Mouse (Mus musculus): ENCODE measurements around the gene Mars.

The Mars gene

DNA sequence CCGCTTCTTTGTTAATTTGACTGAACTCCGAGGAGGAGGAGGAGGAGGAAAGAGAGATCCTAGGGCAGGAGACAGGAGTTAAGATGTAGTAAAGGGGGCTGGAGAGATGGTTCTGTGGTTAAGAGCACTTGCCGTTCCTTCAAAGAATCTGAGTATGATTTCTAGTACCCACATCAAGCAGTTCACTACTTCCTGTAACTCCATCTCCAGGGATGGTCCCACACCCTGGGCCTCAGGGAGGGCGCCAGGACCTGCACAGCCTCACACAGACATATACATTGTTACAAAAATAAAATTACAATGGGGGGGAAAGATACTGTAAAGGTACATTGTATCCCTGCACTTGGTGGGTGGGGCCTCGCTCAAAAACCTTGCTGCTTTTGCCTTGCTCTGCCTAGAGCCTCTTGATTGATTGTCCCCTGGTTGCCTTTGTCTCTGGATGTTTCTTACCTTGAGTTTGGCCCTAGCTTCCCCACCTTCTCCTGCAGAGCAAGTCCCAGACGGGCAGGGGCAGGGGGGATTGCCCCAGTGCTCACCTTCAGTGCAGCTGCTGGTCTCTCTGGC, 26.0 kb upstream of the Mars start:
- WGBS, result 89% methylated on average over 6 of the region's 6 CpGs

DNA sequence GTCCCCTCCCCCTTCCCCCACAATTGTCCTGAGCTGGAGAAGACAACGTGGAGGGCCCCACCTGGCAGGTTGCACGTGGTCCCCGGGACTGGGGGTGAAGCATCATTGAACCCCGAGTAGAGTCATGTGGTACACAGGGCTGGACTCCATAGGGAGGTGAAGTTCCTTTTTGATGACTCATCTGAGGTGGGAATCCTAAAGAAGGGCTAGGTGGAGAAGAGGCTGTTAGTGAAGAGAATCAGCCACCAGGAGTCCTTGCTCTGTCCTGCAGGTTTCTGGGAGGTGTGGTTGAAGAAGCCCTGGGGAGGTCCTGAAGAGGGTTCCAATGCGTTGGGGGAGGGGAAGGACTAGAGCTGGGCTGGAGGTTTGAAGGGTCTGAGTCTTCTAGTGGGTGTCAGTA, 25.4 kb upstream of the Mars start:
- WGBS, result 72% methylated on average over 5 of the region's 5 CpGs

DNA sequence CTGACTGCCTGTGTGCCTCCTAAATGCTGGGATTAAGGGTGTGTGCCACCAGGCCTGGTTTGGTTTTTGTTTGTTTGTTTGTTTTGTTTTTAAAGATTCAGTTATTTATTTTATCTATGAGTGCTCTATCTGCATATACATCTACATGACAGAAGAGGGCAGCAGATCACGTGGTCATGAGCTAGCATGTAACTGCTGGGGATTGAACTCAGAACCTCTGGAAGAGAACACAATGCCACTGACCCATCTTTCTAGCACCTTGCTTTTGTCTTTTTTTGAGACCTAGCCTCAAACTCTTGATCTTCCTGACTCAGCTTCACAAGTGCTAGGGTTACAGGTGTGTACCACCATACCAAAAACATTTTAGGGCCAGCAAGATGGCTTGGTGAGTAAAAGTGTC, 23.7 kb upstream of the Mars start:
- WGBS, result 62% methylated on average over 1 of the region's 1 CpGs

DNA sequence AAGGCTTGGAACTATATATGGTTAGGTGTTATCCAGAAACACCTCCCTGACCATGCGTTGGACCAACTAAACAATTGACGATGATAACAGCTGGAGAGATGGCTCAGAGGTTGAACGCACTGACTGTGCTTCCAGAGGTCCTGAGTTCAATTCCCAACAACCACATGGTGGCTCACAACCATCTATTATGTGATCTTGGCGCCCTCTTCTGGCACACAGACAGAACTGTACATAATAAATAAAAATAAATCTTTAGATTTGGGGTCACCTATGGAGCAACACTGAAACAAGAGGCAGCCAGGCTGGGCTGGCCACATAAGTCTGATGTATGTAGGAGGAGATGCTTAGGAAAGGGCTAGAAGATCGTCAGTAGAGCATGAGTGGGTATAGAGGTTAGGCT, 21.6 kb upstream of the Mars start:
- 67% methylated on average over 5 of the region's 5 CpGs for WGBS

DNA sequence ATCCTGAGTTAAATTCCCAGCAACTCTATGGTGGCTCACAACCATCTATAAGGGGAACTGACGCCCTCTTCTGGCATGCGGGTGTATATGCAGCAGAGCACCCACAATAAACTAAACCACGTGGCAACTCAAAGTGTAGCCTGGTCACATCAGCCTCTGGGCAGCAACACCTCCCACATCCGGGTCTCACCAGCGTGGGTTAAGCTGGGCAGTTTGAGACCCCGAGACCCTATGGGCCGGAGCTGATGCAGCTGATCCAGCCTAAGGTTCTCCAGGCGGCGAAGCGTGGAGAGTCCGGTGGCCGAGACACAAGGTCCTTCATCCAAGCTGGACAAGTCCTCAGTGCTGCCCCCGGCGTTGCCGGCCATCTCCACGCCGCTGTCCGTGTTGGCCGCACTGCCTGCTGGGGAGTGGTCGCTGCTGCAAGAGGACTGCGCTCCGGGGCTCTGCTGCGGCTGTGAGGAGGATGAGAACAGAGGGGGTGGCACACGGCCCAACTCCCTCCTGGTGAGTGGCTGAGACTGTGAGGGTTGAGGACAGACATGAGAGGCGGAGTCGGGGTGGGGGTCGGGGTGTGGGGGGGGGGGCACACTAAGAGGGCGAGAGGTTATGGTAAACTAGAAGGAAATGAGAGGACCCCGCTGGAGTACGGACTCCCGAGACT, 20.8 kb upstream of the Mars start:
- WGBS, result 24% methylated on average over 31 of the region's 31 CpGs

DNA sequence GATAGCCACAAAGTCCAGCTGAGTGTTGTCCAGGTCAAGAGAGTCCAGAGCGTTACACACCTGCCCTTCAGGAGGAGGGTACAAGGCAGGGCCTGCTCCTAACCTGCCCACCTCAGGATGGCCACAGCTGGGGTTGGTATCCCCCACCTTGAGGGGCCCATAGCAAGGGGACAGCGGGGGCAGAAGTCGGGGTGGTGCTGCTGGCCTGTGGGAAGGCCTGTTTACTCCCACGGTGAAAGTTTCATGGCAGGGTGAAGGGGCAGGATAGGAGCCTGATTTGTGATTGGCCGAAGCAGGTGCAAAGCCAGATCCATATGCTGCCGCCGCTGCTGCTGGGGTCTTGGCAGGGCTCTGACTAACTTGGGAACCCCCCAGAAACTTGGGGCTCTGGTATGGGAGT, 18.6 kb upstream of the Mars start:
- 90% methylated on average over 7 of the region's 7 CpGs for WGBS

DNA sequence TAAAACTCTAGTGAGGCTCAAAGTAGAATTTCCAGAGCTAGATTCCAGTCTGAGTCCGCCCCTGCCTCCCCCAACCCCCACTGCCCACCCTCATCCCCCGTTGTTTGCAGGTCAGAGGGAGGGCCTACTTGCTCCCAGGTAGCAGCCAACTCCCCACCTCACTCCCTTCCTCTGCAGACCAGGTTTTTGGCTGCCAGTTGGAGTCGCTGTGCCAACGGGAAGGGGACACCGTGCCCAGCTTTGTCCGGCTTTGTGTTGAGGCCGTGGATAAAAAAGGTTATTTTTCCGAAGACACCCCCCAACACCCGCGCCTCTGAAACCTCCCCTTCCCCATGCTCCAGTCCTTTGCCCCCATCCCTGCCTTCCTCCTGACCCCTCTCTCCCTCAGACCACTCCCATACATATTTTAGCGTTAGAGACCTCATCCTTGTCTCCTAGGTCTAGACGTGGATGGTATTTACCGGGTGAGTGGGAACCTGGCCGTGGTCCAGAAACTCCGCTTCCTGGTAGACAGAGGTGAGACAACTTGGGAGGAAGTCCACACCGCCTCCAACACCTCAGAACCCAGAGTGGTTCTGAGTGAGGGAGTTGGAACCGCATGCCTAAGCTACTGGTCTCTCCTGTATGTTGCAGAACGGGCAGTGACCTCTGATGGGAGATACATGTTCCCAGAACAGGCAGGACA, 16.0 kb upstream of the Mars start:
- WGBS, result 42% methylated on average over 18 of the region's 18 CpGs

DNA sequence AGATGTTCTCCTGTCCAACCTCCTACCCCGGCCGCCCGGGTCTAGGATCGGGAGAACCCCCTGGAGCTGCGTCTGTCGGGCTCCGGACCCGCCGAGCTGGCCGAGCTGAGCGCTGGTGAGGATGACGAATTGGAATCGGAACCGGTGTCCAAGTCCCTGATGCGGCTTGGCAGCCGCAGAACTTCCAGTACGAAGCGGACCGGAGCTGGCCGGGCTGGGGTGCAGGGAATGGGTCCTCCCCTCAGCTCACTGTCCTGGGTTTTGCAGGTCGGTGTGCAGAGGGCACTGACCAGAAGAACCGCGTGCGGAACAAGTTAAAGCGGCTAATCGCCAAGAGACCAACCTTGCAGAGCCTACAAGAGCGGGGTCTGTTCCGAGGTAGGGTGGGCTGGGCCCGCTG, 15.2 kb upstream of the Mars start:
- 11% methylated on average over 29 of the region's 29 CpGs for WGBS

DNA sequence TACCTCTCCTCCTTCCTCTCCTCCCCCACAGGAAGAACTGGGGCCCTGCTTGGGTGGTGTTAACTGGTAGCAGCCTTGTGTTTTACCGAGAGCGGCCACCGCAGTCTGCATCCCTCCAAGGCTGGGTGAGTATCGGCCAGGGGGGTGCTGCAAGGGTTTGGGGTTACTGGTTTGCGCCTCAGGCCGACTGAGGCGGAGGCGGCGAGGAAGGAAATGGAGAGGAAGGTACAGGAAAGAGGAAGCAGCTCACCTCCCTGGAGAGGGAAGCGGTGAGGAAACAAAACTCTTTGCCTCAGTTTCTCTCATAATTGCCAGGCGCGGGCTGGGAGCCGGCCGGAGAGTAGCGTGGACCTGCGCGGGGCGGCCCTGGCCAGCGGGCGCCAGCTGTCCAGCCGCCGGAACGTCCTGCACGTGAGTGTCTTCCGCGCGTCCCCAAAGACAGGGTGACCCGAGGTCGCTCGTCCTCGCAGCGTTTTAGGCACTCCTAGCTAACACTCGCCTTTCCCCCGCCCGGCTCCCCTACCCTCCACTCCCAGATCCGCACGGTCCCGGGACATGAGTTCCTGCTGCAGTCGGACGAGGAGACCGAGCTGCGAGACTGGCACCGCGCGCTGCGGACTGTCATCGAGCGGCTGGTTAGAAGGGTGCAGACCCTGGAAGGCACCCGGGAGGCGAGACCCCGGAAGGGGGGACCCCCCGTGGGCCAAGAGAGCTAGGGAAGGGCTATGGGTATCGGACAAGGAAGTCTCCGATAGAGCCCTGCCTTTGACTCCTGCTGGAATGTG, 14.6 kb upstream of the Mars start:
- WGBS, result 5% methylated on average over 54 of the region's 54 CpGs

DNA sequence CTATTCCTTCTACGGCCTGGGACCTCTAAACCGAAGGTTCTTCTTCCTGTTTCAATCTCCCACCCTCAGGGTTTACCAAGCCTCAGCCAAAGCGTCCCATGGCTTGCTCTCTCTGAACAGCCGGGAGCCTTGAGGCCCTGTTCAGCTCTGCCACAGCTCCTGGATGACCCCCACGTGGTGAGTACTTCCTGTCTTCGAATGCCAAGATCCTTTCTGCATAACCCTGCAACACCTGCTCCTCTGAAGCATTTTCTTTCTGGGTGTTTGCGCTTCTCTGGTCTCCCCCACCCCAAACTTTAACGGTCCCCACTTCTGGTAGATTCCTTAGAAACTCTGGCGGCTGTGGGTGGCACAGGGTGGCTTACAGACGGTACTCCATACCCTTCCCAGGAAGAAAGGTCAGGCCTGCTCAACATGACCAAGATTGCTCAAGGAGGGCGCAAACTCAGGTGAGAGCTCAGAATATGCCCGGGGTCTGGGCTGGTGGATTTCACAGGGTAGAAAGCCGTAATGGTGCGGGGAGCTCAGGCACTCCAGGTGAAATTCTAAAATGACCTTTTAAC, 13.9 kb upstream of the Mars start:
- 57% methylated on average over 14 of the region's 14 CpGs for WGBS

DNA sequence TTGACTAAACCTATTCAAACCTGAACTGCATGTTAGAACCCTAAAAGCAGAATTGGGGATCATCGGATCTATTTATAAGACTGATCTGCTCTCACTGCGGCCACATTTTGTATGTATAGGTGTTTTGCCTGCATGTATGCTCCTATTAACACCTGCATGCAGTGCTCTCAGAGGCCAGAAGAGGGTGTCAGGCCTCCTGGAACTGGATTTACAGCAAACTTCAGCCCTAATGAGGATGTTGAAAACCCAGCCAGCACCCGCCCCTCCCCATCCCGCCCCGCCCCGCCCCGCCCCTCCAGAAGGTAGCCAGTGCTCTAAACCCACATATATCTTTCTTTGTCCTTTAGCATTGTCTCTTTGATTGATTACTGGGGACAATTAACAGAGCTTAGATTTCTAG, 12.9 kb upstream of the Mars start:
- 7% methylated on average over 7 of the region's 7 CpGs for WGBS

DNA sequence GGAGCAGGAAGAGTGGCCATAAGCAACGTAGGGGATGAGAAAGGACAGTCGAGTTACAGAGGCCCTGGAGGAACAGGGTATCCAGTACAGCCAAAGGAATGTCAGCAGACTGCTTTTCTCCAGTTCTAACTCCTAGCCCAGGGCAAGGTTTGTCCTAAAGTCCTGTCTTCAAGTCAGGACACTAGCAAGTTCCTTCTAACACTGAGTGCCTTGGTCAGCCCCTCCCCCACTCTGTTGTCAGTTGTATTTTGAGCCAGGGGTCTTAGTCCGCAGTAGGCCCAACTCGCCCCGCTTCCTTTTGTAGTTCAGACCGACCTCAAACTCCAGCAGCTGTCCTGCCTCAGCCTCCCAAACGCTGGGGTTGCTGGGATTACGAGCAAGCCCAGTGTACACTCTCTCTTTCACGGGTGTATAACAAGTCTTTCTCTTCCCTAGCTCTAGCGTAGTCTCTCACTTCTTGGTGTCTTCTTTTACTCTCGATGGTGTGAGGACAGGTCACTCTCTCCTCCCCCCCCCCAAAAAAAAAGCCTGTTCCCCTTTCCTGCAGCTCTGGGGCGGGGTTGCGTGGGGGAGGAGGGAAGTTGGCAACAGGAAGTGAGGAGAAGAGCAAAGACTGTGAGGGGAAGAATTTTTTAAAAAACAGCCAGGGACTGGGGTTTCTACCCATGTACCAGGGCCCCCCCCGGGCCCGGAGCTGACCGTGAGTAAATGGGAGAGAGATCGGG, 11.7 kb upstream of the Mars start:
- WGBS, result 81% methylated on average over 17 of the region's 17 CpGs

DNA sequence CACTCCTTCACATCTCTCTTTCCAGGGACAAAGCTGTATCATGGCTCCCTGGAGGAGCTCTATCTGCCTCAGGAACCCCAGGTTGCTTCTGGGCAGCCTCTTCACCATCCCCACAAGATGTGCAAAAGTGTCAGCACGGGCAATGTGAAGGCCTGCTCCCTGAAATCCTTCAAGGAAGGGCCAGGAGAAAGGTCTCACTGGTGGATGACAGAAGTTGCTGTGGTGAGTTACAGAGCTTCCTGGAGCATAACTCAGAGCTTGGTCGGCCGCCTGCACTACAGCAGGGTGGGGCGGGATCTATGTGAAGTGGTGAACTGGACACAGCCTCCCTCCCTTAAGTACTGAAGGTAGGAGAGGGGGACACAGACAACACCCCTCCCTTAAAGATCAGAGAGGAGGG, 11.1 kb upstream of the Mars start:
- 93% methylated on average over 4 of the region's 4 CpGs for WGBS

DNA sequence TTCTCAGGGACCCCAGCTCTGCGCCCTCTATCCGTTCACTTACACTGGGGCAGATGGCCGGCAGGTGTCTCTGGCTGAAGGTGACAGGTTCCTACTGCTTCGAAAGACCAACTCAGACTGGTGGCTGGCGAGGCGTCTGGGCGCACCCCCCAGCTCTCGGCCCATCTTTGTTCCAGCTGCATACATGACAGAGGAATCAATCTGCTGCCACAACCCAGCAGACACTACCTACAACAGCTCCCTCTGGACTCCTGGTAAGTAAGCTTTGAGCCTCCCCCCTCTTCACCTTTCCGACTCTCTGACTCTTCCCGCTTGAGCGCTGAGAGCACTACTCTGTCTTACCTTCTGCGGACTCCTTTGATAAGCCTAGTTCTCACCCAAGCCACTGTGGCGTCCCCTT, 10.6 kb upstream of the Mars start:
- WGBS, result 85% methylated on average over 13 of the region's 13 CpGs

DNA sequence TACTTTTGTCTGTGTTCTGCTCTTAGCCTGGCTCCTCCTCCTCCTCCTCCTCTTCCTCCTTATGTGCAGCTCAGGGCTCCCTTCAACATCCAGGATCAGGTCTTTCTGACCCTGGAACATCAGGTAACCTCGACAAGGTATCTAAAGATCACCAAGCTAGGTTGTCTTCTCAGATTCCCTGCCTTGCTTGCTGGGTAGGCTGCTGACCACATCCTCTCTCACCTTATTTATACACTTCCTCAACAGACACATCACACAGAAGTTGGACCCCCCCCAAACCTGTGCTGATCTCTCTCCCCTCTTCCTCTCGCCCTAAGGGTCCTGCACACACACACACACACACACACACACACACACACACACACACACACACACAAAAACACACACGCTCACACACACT, 10.0 kb upstream of the Mars start, which contains the start of gene Arhgap9:
Arhgap9 (plus strand) TSS at position 344 of the 400 bp plus-strand sequence.
- 79% methylated on average over 3 of the region's 3 CpGs for WGBS

DNA sequence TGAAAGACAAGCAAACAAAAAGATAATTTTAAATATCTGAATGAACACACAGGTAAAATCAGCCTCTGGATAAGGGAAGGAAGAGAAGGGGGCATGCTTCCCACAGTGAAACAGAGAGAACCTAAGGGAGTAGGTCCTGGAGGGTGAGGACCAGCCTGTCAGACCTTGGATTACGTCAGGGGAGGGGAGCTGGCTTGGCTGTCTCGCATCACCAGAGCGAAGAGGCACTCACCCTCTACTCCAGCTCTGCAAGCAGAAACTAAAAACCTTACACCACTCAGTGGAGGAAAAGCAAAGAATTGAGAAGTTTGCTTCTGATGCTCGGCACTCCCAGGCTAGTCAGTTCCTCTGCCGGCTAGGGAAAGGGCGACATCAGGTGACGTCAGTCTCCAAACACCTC, 8.4 kb upstream of the Mars start:
- WGBS, result 76% methylated on average over 7 of the region's 7 CpGs

DNA sequence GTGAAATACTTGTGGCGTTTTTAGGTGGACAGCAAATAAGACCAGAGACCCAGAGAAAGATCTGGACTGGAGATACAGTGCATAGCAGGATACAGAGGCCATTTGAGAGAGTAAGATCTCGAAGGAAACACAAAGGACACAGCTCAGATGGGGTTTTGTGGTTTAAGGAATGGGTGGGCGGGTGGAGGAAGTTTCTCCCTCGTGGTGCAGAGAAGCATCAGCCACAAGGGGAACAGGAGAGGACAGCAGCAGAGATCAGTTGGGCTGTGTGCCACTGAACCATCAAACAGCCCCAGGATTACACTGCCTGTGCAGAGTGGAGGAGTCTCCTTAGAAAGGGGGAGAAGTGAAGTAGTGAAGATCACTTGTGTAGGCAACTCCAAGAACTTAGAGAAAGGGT, 6.4 kb upstream of the Mars start:
- 42% methylated on average over 4 of the region's 4 CpGs for WGBS

DNA sequence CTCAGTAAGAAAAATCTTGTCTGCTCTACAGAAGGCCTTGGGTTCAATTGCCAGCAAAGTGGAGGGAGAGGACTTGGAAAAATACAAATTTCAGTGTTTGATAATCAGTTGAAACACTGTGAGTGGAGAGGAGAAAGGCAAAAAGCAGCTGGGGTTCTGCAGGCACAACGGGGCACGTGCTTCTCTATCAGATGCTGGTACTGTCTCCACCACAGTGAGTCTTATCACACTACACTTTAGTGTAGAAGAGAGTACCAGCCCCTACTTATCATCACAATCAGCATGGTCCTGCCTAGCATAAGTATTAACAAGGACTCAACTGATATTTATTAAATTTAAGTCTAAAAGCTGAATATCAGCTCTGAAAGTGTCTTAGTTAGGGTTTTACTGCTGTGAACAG, 5.7 kb upstream of the Mars start:
- WGBS, result 89% methylated on average over 2 of the region's 2 CpGs

DNA sequence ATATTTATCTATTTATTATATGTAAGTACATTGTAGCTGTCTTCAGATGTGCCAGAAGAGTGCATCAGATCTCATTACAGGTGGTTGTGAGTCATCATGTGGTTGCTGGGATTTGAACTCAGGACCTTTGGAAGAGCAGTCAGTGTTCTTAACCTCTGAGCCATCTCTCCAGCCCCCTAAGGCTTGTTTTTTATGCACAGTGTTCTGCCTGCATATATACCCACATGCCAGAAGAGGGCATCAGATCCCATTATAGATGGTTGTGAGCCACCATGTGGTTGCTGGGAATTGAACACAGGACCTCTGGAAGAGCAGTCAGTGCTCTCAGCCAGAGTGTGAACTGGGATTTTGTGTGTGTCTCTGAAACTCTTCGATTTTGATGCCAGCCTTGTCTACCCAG, 3.4 kb upstream of the Mars start:
- 85% methylated on average over 1 of the region's 1 CpGs for WGBS

DNA sequence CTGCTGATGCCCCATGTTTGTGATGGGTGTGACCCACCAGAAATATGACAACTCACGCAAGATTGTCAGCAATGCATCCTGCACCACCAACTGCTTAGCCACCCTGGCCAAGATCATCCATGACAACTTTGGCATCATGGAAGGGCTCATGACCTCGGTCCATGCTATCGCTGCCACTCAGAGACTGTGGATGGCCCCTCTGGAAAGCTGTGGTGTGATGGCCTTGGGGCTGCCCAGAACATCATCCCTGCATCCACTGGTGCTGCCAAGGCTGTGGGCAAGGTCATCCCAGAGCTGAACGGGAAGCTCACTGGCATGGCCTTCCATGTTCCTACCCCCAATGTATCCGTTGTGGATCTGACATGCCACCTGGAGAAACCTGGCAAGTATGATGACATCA, 1.9 kb upstream of the Mars start:
- WGBS, result 94% methylated on average over 5 of the region's 5 CpGs

DNA sequence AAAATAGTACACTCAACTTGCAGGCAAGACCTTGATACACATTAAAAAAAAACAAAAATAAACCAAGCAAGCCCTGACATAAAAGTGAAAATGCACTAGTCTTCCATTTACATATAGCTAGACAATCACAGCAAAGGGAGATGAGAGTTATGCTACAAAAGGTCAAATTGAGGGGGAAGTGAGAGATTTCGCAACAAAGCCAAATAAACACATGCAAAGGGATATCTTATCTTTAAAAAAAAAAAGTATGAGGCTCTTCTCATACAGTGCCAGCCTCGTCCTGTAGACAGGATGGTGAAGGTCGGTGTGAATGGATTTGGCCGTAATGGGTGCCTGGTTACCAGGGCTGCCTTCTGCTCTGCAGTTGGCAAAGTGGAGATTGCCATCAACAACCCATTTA, 1.3 kb upstream of the Mars start:
- 79% methylated on average over 4 of the region's 4 CpGs for WGBS

DNA sequence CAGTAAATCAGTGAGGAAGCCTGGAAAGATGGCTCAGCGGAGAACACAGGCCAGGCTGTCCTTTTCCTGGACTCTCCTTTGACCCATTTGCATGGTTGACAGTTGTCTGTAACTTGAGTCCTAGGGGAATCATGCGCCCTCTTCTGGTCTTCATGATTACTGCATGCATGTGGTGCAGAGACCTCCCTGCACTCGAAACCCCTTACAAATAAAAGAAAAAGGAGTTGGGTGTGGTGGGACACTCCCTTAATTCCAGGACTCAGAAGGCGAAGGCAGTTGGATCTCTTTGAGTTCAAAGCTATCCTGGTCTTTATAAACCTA, 730 bp upstream of the Mars start:
- WGBS, result under 1% methylated on average over 4 of the region's 4 CpGs

Measured in cerebral cortex, adult 2 months (tissue).